Mouse (Mus musculus) MEL (cell line): ENCODE results near the gene Gpc5. TPM values are rescaled to one million over a fixed set of nuclear protein-coding genes. Genes with fewer than 3 reads are reported as not detected.
A peak's percentile ranks its signal among the peaks of the same experiment; 100 is the strongest.

ENCODE experiments used
- DNase-seq: peaks from one replicate; pipeline ENCODE4 v3.0.0; 2011; ENCODE audit warnings: low read depth, low spot score
- H3K27ac ChIP-seq: 2 replicates; pipeline ENCODE4 v1.5.1; 2012; ENCODE audit warnings: low read depth, mild to moderate bottlenecking, control low read depth, low read length, moderate library complexity; ENCODE audit not compliant: control insufficient read depth
- H3K27me3 ChIP-seq, 2 experiments: fragments of 150-350 bp in 1 of 2; sonication (generic) in 1 of 2; 2 replicates each; pipeline ENCODE4 v1.6.1; 2012; ENCODE audit warnings: low read length in 2 of 2, mild to moderate bottlenecking in 2 of 2, improper control_type of control experiment in 1 of 2, moderate library complexity in 1 of 2; ENCODE audit not compliant: insufficient read depth in 2 of 2, control insufficient read depth in 1 of 2
- H3K36me3 ChIP-seq, 2 experiments: 2 replicates each; pipeline ENCODE4 v1.6.1; 2012 to 2014; ENCODE audit warnings: low read length in 2 of 2, improper control_type of control experiment in 1 of 2, inconsistent platforms in 1 of 2, mild to moderate bottlenecking in 1 of 2; ENCODE audit not compliant: insufficient read depth in 2 of 2, control insufficient read depth in 1 of 2
- H3K4me1 ChIP-seq, 2 experiments: fragments of 150-350 bp in 1 of 2; sonication (generic) in 1 of 2; 2 replicates each; pipeline ENCODE4 v1.6.1; 2012; ENCODE audit warnings: low read length in 2 of 2, improper control_type of control experiment in 1 of 2, mild to moderate bottlenecking in 1 of 2; ENCODE audit not compliant: insufficient read depth in 2 of 2, control insufficient read depth in 1 of 2
- H3K4me3 ChIP-seq, 2 experiments: fragments of 150-350 bp in 1 of 2; sonication (generic) in 1 of 2; 2 replicates each; pipeline ENCODE4 v1.5.1; 2012; ENCODE audit warnings: low read depth in 2 of 2, low read length in 2 of 2, mild to moderate bottlenecking in 2 of 2, moderate library complexity in 2 of 2, control low read depth in 1 of 2, improper control_type of control experiment in 1 of 2; ENCODE audit not compliant: control insufficient read depth in 1 of 2, insufficient read depth in 1 of 2
- H3K79me2 ChIP-seq: 2 replicates; pipeline ENCODE4 v1.6.1; 2012; ENCODE audit warnings: mild to moderate bottlenecking, low read length, moderate library complexity; ENCODE audit not compliant: control insufficient read depth, poor library complexity, insufficient read depth
- H3K9ac ChIP-seq: 2 replicates; pipeline ENCODE4 v1.6.1; 2012; ENCODE audit warnings: low read depth, mild to moderate bottlenecking, control low read depth, low read length, moderate library complexity; ENCODE audit not compliant: control insufficient read depth, poor library complexity, severe bottlenecking
- H3K9me3 ChIP-seq: fragments of 150-350 bp; sonication (generic); replicated peaks from 2 replicates; pipeline ENCODE4 v1.6.1; 2012; ENCODE audit warnings: mild to moderate bottlenecking, low read length, improper control_type of control experiment, moderate library complexity; ENCODE audit not compliant: insufficient read depth
- CTCF ChIP-seq, 3 experiments: IDR thresholded peaks in 2 of 3; conservative IDR thresholded peaks in 1 of 3; 2 replicates each; pipeline ENCODE4 v1.5.1; 2011 to 2012; ENCODE audit warnings: low read length in 3 of 3, low read depth in 2 of 3, mild to moderate bottlenecking in 2 of 3, improper control_type of control experiment in 1 of 3, inconsistent platforms in 1 of 3, mixed read lengths in 1 of 3, moderate library complexity in 1 of 3; ENCODE audit not compliant: control insufficient read depth in 1 of 3, insufficient read depth in 1 of 3, poor library complexity in 1 of 3, severe bottlenecking in 1 of 3
- E2F4 ChIP-seq: IDR thresholded peaks from 2 replicates; pipeline ENCODE4 v1.6.1; 2011; ENCODE audit warnings: low read depth, low read length, improper control_type of control experiment, borderline replicate concordance
- EP300 ChIP-seq, 2 experiments: IDR thresholded peaks; 2 replicates each; pipeline ENCODE4 v1.6.1; 2011; ENCODE audit warnings: improper control_type of control experiment in 2 of 2, low read length in 2 of 2, low read depth in 1 of 2, mild to moderate bottlenecking in 1 of 2
- ETS1 ChIP-seq: IDR thresholded peaks from 2 replicates; pipeline ENCODE4 v1.6.1; 2012; ENCODE audit warnings: low read depth, mild to moderate bottlenecking, inconsistent platforms, low read length, improper control_type of control experiment, moderate library complexity
- HCFC1 ChIP-seq: IDR thresholded peaks from 2 replicates; pipeline ENCODE4 v1.6.1; 2012; ENCODE audit warnings: low read depth, mild to moderate bottlenecking, inconsistent platforms, low read length, improper control_type of control experiment, moderate library complexity
- KAT2A ChIP-seq: conservative IDR thresholded peaks from 2 replicates; pipeline ENCODE4 v1.6.1; 2012; ENCODE audit warnings: low read depth, low read length, improper control_type of control experiment, inconsistent platforms
- MAFK ChIP-seq: IDR thresholded peaks from 2 replicates; pipeline ENCODE4 v1.6.1; 2011; ENCODE audit warnings: low read depth, mild to moderate bottlenecking, low read length, improper control_type of control experiment, borderline replicate concordance
- MAX ChIP-seq: IDR thresholded peaks from 2 replicates; pipeline ENCODE4 v1.6.1; 2011; ENCODE audit warnings: low read length, improper control_type of control experiment
- MAZ ChIP-seq: IDR thresholded peaks from 2 replicates; pipeline ENCODE4 v1.6.1; 2012; ENCODE audit warnings: low read depth, mild to moderate bottlenecking, inconsistent platforms, low read length, improper control_type of control experiment
- MEF2A ChIP-seq: IDR thresholded peaks from 2 replicates; pipeline ENCODE4 v1.6.1; 2014; ENCODE audit warnings: low read depth, mild to moderate bottlenecking, inconsistent platforms, low read length, improper control_type of control experiment; ENCODE audit not compliant: poor library complexity, insufficient replicate concordance, severe bottlenecking; ENCODE audit errors: extremely low read depth
- MXI1 ChIP-seq: IDR thresholded peaks from 2 replicates; pipeline ENCODE4 v1.6.1; 2011; ENCODE audit warnings: mild to moderate bottlenecking, low read depth, low read length, improper control_type of control experiment
- MYB ChIP-seq: IDR thresholded peaks from 2 replicates; pipeline ENCODE4 v1.6.1; 2011; ENCODE audit warnings: mild to moderate bottlenecking, low read depth, low read length, improper control_type of control experiment
- RAD21 ChIP-seq: IDR thresholded peaks from 2 replicates; pipeline ENCODE4 v1.6.1; 2011; ENCODE audit warnings: mild to moderate bottlenecking, low read depth, low read length, improper control_type of control experiment
- RCOR1 ChIP-seq: IDR thresholded peaks from 2 replicates; pipeline ENCODE4 v1.6.1; 2012; ENCODE audit warnings: low read depth, mild to moderate bottlenecking, inconsistent platforms, low read length, improper control_type of control experiment
- TAL1 ChIP-seq: IDR thresholded peaks from 2 replicates; pipeline ENCODE4 v1.6.1; 2012; ENCODE audit warnings: mild to moderate bottlenecking, inconsistent platforms, low read length, moderate library complexity, mixed read lengths
- TBP ChIP-seq: IDR thresholded peaks from 2 replicates; pipeline ENCODE4 v1.8.0; 2011; ENCODE audit warnings: low read depth, low read length, improper control_type of control experiment
- TCF12 ChIP-seq: IDR thresholded peaks from 2 replicates; pipeline ENCODE4 v1.6.1; 2014; ENCODE audit warnings: low read depth, mild to moderate bottlenecking, inconsistent platforms, low read length, improper control_type of control experiment, moderate library complexity
- ZMIZ1 ChIP-seq: IDR thresholded peaks from 2 replicates; pipeline ENCODE4 v1.6.1; 2012; ENCODE audit warnings: low read depth, mild to moderate bottlenecking, inconsistent platforms, low read length, improper control_type of control experiment, moderate library complexity
- polyA plus RNA-seq, 2 experiments: library from polyadenylated mRNA; stranded (reverse) in 1 of 2; unstranded in 1 of 2; fragments of >175 nt in 1 of 2; fragments of >200 nt in 1 of 2; gene quantifications; 2 replicates each; pipeline versions ENCODE4 v1.2.1 to v1.2.4; 2012; ENCODE audit warnings: low replicate concordance in 2 of 2, low read depth in 1 of 2; ENCODE audit not compliant: insufficient read length in 2 of 2, insufficient read depth in 1 of 2, missing spikeins in 1 of 2
- total RNA-seq: library from RNA; depleted of rRNA; stranded (reverse); fragments of 300-350 nt; gene quantifications from 2 replicates; pipeline ENCODE4 v1.2.3, GENCODE M21; 2012

Gpc5 gene
- total and polyA plus RNA-seq, 3 experiments, result not detected

GRCm38 (mm10) chr14:115188256-115188655, 96.2 kb downstream of the Gpc5 start:
- no peak overlapping the region for H3K27ac ChIP-seq
- H3K4me3 ChIP-seq, result no peak overlapping the region; a peak in 1 of 4 replicates
- peaks cover 2 to 3% of the 10 kb centered on the region in 2 experiments; a peak in 3 of 4 replicates for H3K4me1 ChIP-seq
- DNase-seq, result peak; percentile 56
- no peak overlapping the region for H3K9ac ChIP-seq
- H3K36me3 ChIP-seq, result peaks cover 0 to 7% of the 10 kb centered on the region in 2 experiments; a peak in 2 of 4 replicates
- H3K9me3 ChIP-seq, result no peaks in the 10 kb centered on the region
- no peaks in the 10 kb centered on the region for H3K79me2 ChIP-seq
- TF ChIP-seq MXI1, result no peak
- peak; percentile 45; the same call in 1 of the 2 replicates for TF ChIP-seq RCOR1
- 0 out of 2 replicates have a peak, but pooled peaks have one; percentile 42 for TF ChIP-seq MAX
- peak in 1 of 2 experiments; percentile 24; a peak in 1 of 4 replicates for TF ChIP-seq EP300 (IDR thresholded peaks at IDR 0.05; ENCODE audit: low read depth in 1 of 2, low read length in 2 of 2)
- TF ChIP-seq ETS1, result peak; percentile 25; the same call in 1 of the 2 replicates
- H3K27me3 ChIP-seq, result no peaks in the 10 kb centered on the region

GRCm38 (mm10) chr14:115228075-115228474, 136.1 kb downstream of the Gpc5 start:
- peak overlapping the region; percentile 37 to 83 for H3K4me3 ChIP-seq
- peak; percentile 64 for DNase-seq
- no peak for TF ChIP-seq MAZ
- TF ChIP-seq ETS1, result peak; percentile 61
- no peak for TF ChIP-seq TBP
- TF ChIP-seq TAL1, result no peak
- TF ChIP-seq HCFC1, result peak; percentile 37; the same call in 1 of the 2 replicates
- TF ChIP-seq E2F4, result no peak
- no peak for TF ChIP-seq MYB
- TF ChIP-seq ZMIZ1, result no peak
- TF ChIP-seq, all 39 proteins: peak for 2

GRCm38 (mm10) chr14:115236387-115236786, 144.4 kb downstream of the Gpc5 start:
- H3K9ac ChIP-seq, result no peak overlapping the region
- H3K27me3 ChIP-seq, result no peaks in the 10 kb centered on the region
- no peaks in the 10 kb centered on the region for H3K4me1 ChIP-seq
- H3K9me3 ChIP-seq, result no peaks in the 10 kb centered on the region
- no peak overlapping the region for H3K4me3 ChIP-seq
- DNase-seq, result no peak
- no peaks in the 10 kb centered on the region for H3K79me2 ChIP-seq
- H3K27ac ChIP-seq, result no peak overlapping the region
- H3K36me3 ChIP-seq, result no peaks in the 10 kb centered on the region
- TF ChIP-seq CTCF (IDR thresholded peaks at IDR 0.05 in 2 of 3, conservative IDR thresholded peaks at IDR 0.05 in 1 of 3; ENCODE audit: control insufficient read depth in 1 of 3, insufficient read depth in 1 of 3, low read depth in 2 of 3, low read length in 3 of 3, poor library complexity in 1 of 3, severe bottlenecking in 1 of 3) (no peak), MYB (no peak), ZMIZ1 (no peak), KAT2A (no peak), RAD21 (no peak), MAFK (no peak), MEF2A (no peak), TBP (no peak), TCF12 (no peak), ETS1 (no peak), TAL1 (no peak)

More at GRCm38 (mm10) chr14:115228075-115228474, 136.1 kb downstream of the Gpc5 start:
- H3K79me2 ChIP-seq, result no peaks in the 10 kb centered on the region
- peak overlapping the region; percentile 25 for H3K9ac ChIP-seq
- H3K27me3 ChIP-seq, result no peaks in the 10 kb centered on the region
- no peak overlapping the region for H3K27ac ChIP-seq
- H3K4me1 ChIP-seq, result no peaks in the 10 kb centered on the region
- H3K9me3 ChIP-seq, result no peaks in the 10 kb centered on the region
- no peaks in the 10 kb centered on the region for H3K36me3 ChIP-seq
